Mouse (Mus musculus) thymus, adult 2 months (tissue): ENCODE measurements around the gene Plod2. TPM values are rescaled to one million over a fixed set of nuclear protein-coding genes. Genes with fewer than 3 reads are reported as not detected.

Experiments
- DNase-seq: peaks from one replicate; pipeline ENCODE4 v3.0.0; 2021
- H3K27ac ChIP-seq: fragments of 200-500 bp; 2 replicates; pipeline ENCODE4 v1.5.1; 2012; ENCODE audit warnings: low read length, control low read depth; ENCODE audit not compliant: control insufficient read depth, insufficient read depth
- H3K27me3 ChIP-seq: fragments of 200-500 bp; 2 replicates; pipeline ENCODE4 v1.6.1; 2012; ENCODE audit warnings: mild to moderate bottlenecking, low read length, moderate library complexity, mixed read lengths; ENCODE audit not compliant: control insufficient read depth, insufficient read depth
- H3K36me3 ChIP-seq: fragments of 200-500 bp; 2 replicates; pipeline ENCODE4 v1.6.1; 2012; ENCODE audit warnings: mild to moderate bottlenecking, low read length, moderate library complexity; ENCODE audit not compliant: control insufficient read depth, insufficient read depth
- H3K4me1 ChIP-seq: fragments of 200-500 bp; replicated peaks from 2 replicates; pipeline ENCODE4 v1.6.1; 2012; ENCODE audit warnings: low read length; ENCODE audit not compliant: control insufficient read depth, insufficient read depth
- H3K4me3 ChIP-seq: fragments of 200-500 bp; 2 replicates; pipeline ENCODE4 v1.5.1; 2012; ENCODE audit warnings: mild to moderate bottlenecking, low read length, control low read depth, moderate library complexity; ENCODE audit not compliant: control insufficient read depth, insufficient read depth
- CTCF ChIP-seq: fragments of 200-500 bp; IDR thresholded peaks from 2 replicates; pipeline ENCODE4 v1.5.1; 2012; ENCODE audit warnings: mild to moderate bottlenecking, control low read depth, low read length, moderate library complexity, borderline replicate concordance; ENCODE audit not compliant: control insufficient read depth, poor library complexity, insufficient read depth; ENCODE audit errors: extremely low read depth
- POLR2A ChIP-seq: fragments of 200-500 bp; IDR thresholded peaks from 2 replicates; pipeline ENCODE4 v1.6.1; 2012; ENCODE audit warnings: mild to moderate bottlenecking, low read length, control low read depth, moderate library complexity; ENCODE audit not compliant: control insufficient read depth, poor library complexity, insufficient read depth; ENCODE audit errors: extremely low read depth
- WGBS: fragments of 180-500 bp; shearing (Covaris S2); methylation state at CpG from one replicate; pipeline ENCODE4 v1.1.7; 2018; 5-methylcytosine and 5-hydroxymethylcytosine counted together
- polyA plus RNA-seq: library from polyadenylated mRNA; depleted of rRNA; stranded (reverse); fragments of >200 nt; gene quantifications from 2 replicates; pipeline ENCODE4 v1.2.3, GENCODE M21; 2012

Plod2 gene
- polyA plus RNA-seq, 1 experiment: 3.6 TPM

- no peaks in the 10 kb centered on the region for H3K36me3 ChIP-seq
- TF ChIP-seq CTCF (no peak), POLR2A (no peak)
- H3K27me3 ChIP-seq: no peaks in the 10 kb centered on the region
- H3K4me3 ChIP-seq: no peak overlapping the region
- H3K27ac ChIP-seq: no peak overlapping the region
- DNase-seq: no peak
- 96% methylated on average over 1 of the region's 1 CpGs for WGBS
- peaks cover 6% of the 10 kb centered on the region; the same call in 1 of the 2 replicates for H3K4me1 ChIP-seq
These were observed 2.1 kb downstream of the Plod2 start for GRCm38 (mm10) chr9:92544146-92544545.

- DNase-seq: no peak
- no peaks in the 10 kb centered on the region for H3K36me3 ChIP-seq
- no peak overlapping the region for H3K27ac ChIP-seq
- no peaks in the 10 kb centered on the region for H3K27me3 ChIP-seq
- peaks cover 6% of the 10 kb centered on the region; the same call in 1 of the 2 replicates for H3K4me1 ChIP-seq
- H3K4me3 ChIP-seq: no peak overlapping the region
- TF ChIP-seq CTCF: no peak
- no peak for TF ChIP-seq POLR2A
- 92% methylated on average over 6 of the region's 6 CpGs for WGBS
These were observed 3.0 kb downstream of the Plod2 start for GRCm38 (mm10) chr9:92545021-92545420.

GRCm38 (mm10) chr9:92546446-92546845 is 4.4 kb downstream of the Plod2 start:
- H3K36me3 ChIP-seq: no peaks in the 10 kb centered on the region
- no peak overlapping the region for H3K4me3 ChIP-seq
- H3K27me3 ChIP-seq: no peaks in the 10 kb centered on the region
- peaks cover 6% of the 10 kb centered on the region; the same call in 1 of the 2 replicates for H3K4me1 ChIP-seq
- H3K27ac ChIP-seq: no peak overlapping the region
- 95% methylated on average over 8 of the region's 8 CpGs for WGBS
- TF ChIP-seq POLR2A (no peak), CTCF (no peak)
- no peak for DNase-seq

GRCm38 (mm10) chr9:92547106-92547505 is 5.1 kb downstream of the Plod2 start:
- H3K4me3 ChIP-seq: no peak overlapping the region
- 89% methylated on average over 2 of the region's 2 CpGs for WGBS

GRCm38 (mm10) chr9:92547821-92548220 is 5.8 kb downstream of the Plod2 start:
- H3K4me1 ChIP-seq: peaks cover 3% of the 10 kb centered on the region; the same call in 1 of the 2 replicates

More at GRCm38 (mm10) chr9:92547106-92547505, 5.1 kb downstream of the Plod2 start:
- Histone ChIP-seq H3K36me3 (no peaks in the 10 kb centered on the region), H3K27me3 (no peaks in the 10 kb centered on the region), H3K27ac (no peak overlapping the region), H3K4me1 (peaks cover 3% of the 10 kb centered on the region; the same call in 1 of the 2 replicates)
- TF ChIP-seq CTCF: no peak
- no peak for DNase-seq

GRCm38 (mm10) chr9:92548603-92549002 is 6.6 kb downstream of the Plod2 start:
- no peak overlapping the region for H3K27ac ChIP-seq
- TF ChIP-seq CTCF (no peak), POLR2A (no peak)
- DNase-seq: no peak
- no peak overlapping the region for H3K4me3 ChIP-seq
- H3K4me1 ChIP-seq: peaks cover 3% of the 10 kb centered on the region; the same call in 1 of the 2 replicates
- no peaks in the 10 kb centered on the region for H3K36me3 ChIP-seq
- no peaks in the 10 kb centered on the region for H3K27me3 ChIP-seq
- WGBS: 95% methylated on average over 9 of the region's 9 CpGs

More at GRCm38 (mm10) chr9:92547821-92548220, 5.8 kb downstream of the Plod2 start:
- no peak for DNase-seq
- WGBS: 97% methylated on average over 7 of the region's 7 CpGs
- Histone ChIP-seq H3K36me3 (no peaks in the 10 kb centered on the region), H3K27me3 (no peaks in the 10 kb centered on the region), H3K4me3 (no peak overlapping the region), H3K27ac (no peak overlapping the region)
- no peak for TF ChIP-seq CTCF
- no peak for TF ChIP-seq POLR2A
